Mouse (Mus musculus): ENCODE results near the gene Anks3. TPM values are rescaled to one million over a fixed set of nuclear protein-coding genes. Genes with fewer than 3 reads are reported as not detected.

Gene Anks3
- total RNA-seq, 2 experiments from 2014 or later, result 42.1 to 74.9 TPM

GRCm38 (mm10) chr16:4937351-4938190, 26.4 kb downstream of the Anks3 start:
- no peak for DNase-seq (ENCODE audit: low spot score in 2 of 2)
- intact Hi-C loops (cut with DNase I), result no loop called here

GRCm38 (mm10) chr16:4935931-4936703, 27.9 kb downstream of the Anks3 start:
- DNase-seq (ENCODE audit: low spot score in 2 of 2), result peak; percentile 39 to 41
- intact Hi-C loops (cut with DNase I), result no loop called here

GRCm38 (mm10) chr16:4935430-4935829, 28.6 kb downstream of the Anks3 start:
- no peak for DNase-seq (ENCODE audit: low spot score in 2 of 2)
- intact Hi-C loops (cut with DNase I), result no loop called here

- intact Hi-C loops (cut with DNase I), result no loop called here
- no peak for DNase-seq (ENCODE audit: low spot score in 2 of 2)
Measured at GRCm38 (mm10) chr16:4932429-4932828, 31.6 kb downstream of the Anks3 start.

GRCm38 (mm10) chr16:4928474-4928873, 35.5 kb downstream of the Anks3 start:
- intact Hi-C loops (cut with DNase I), result no loop called here

GRCm38 (mm10) chr16:4927967-4928366, 36.0 kb downstream of the Anks3 start:
- DNase-seq (ENCODE audit: low spot score in 2 of 2), result no peak
- intact Hi-C loops (cut with DNase I), result no loop called here

More at GRCm38 (mm10) chr16:4928474-4928873, 35.5 kb downstream of the Anks3 start:
- DNase-seq (ENCODE audit: low spot score in 2 of 2), result no peak

- intact Hi-C loops (cut with DNase I), result no loop called here
- DNase-seq (ENCODE audit: low spot score in 2 of 2), result no peak
Measured at GRCm38 (mm10) chr16:4923996-4924395, 40.0 kb downstream of the Anks3 start.

GRCm38 (mm10) chr16:4922481-4922880, 41.5 kb downstream of the Anks3 start:
- peak in 1 of 2 experiments; percentile 46 for DNase-seq (ENCODE audit: low spot score in 2 of 2)

GRCm38 (mm10) chr16:4920556-4920955, 43.4 kb downstream of the Anks3 start:
- no peak for DNase-seq (ENCODE audit: low spot score in 2 of 2)
- intact Hi-C loops (cut with DNase I), result no loop called here

More at GRCm38 (mm10) chr16:4922481-4922880, 41.5 kb downstream of the Anks3 start:
- intact Hi-C loops (cut with DNase I), result no loop called here

GRCm38 (mm10) chr16:4916608-4917007, 47.4 kb downstream of the Anks3 start:
- DNase-seq (ENCODE audit: low spot score in 2 of 2), result no peak
- intact Hi-C loops (cut with DNase I), result no loop called here

GRCm38 (mm10) chr16:4915931-4916330, 48.1 kb downstream of the Anks3 start:
- intact Hi-C loops (cut with DNase I), result no loop called here
- no peak for DNase-seq (ENCODE audit: low spot score in 2 of 2)

- DNase-seq (ENCODE audit: low spot score in 2 of 2), result peak; percentile 83 to 90
- intact Hi-C loops (cut with DNase I), result loop anchor here (2.0 kb wide), 2 partner anchors 27 to 35 kb away; partner anchors contain the start of gene Mgrn1
Measured at GRCm38 (mm10) chr16:4913783-4914735, 49.9 kb downstream of the Anks3 start.

- intact Hi-C loops (cut with DNase I), result loop anchor here (2.0 kb wide), 2 partner anchors 26 to 34 kb away; partner anchors contain the start of gene Mgrn1
- no peak for DNase-seq (ENCODE audit: low spot score in 2 of 2)
Measured at GRCm38 (mm10) chr16:4912907-4913782, 50.9 kb downstream of the Anks3 start.

GRCm38 (mm10) chr16:4912074-4912648, 51.8 kb downstream of the Anks3 start:
- intact Hi-C loops (cut with DNase I), result loop anchor here (2.0 kb wide), 2 partner anchors 25 to 33 kb away; partner anchors contain the start of gene Mgrn1
- no peak for DNase-seq (ENCODE audit: low spot score in 2 of 2)

GRCm38 (mm10) chr16:4910758-4911157, 53.2 kb downstream of the Anks3 start:
- DNase-seq (ENCODE audit: low spot score in 2 of 2), result no peak
- intact Hi-C loops (cut with DNase I), result no loop called here

- intact Hi-C loops (cut with DNase I), result no loop called here
- DNase-seq (ENCODE audit: low spot score in 2 of 2), result no peak
Measured at GRCm38 (mm10) chr16:4909745-4910144, 54.3 kb downstream of the Anks3 start.

- DNase-seq (ENCODE audit: low spot score in 2 of 2), result no peak
- intact Hi-C loops (cut with DNase I), result no loop called here
Measured at GRCm38 (mm10) chr16:4907972-4908371, 56.0 kb downstream of the Anks3 start.

GRCm38 (mm10) chr16:4907386-4907785, 56.6 kb downstream of the Anks3 start:
- intact Hi-C loops (cut with DNase I), result no loop called here
- DNase-seq (ENCODE audit: low spot score in 2 of 2), result no peak
